ENCODE assay signal across 21 mouse cellular contexts in genomic region chr5:140812063-140812462, GRCm38 (mm10). TPM values are rescaled to one million over a fixed set of nuclear protein-coding genes. Genes with fewer than 3 reads are reported as not detected.
DNase-seq lines count a peak whose midpoint lies in the region; ATAC-seq and TF ChIP-seq lines count a peak whose summit lies in the region.
"Had no signal": no experiment of that assay in that cellular context is flagged by ENCODE, and none has a peak within 500 bp of the region (broad histone marks: within the 10 kb centered on the region; RNA-seq: fewer than 3 reads in every experiment).

No protein-coding gene starts in this region.

- TF ChIP-seq CTCF in kidney, adult 2 months (conservative IDR thresholded peaks at IDR 0.05; ENCODE audit: insufficient read depth, insufficient read length, low read depth, low read length), result no peak
- no peak for TF ChIP-seq CTCF in lung, embryonic 14.5 days (IDR thresholded peaks at IDR 0.05; ENCODE audit: low read depth)
- TF ChIP-seq CTCF in stomach, postnatal 0 days (IDR thresholded peaks at IDR 0.05; ENCODE audit: low read depth), result no peak

- no peak for DNase-seq in kidney, adult 2 months
- DNase-seq in kidney, postnatal 36 days, result no peak
- DNase-seq in lung, embryonic 14.5 days, result no peak
- no peak for DNase-seq in lung, postnatal 25 days (ENCODE audit: low spot score)
- no peak for DNase-seq in stomach, postnatal 0 days (ENCODE audit: low spot score)
- DNase-seq: adrenal gland, postnatal 36 days; cerebellum, adult 9-11 months; heart, adult 18-20 months; layer of hippocampus, postnatal 36 days; left cerebral cortex, postnatal 4 days; liver, embryonic 13.5 days; lung, postnatal 4 days; right cerebral cortex, postnatal 4 days; thymus, adult 2 months had no signal

- 47% methylated on average over 5 of the region's 5 CpGs for WGBS in kidney, adult 2 months
- WGBS in lung, embryonic 14.5 days, result 55% methylated on average over 5 of the region's 5 CpGs
- WGBS in intestine, embryonic 16.5 days, result 57% methylated on average over 5 of the region's 5 CpGs
- WGBS in stomach, postnatal 0 days, result 52% methylated on average over 5 of the region's 5 CpGs

- peak; percentile 45 for ATAC-seq in lung, embryonic 14.5 days (ENCODE audit: insufficient read depth)
- peak; percentile 66 for ATAC-seq in intestine, embryonic 16.5 days
- ATAC-seq in stomach, postnatal 0 days (ENCODE audit: low FRiP score, low TSS enrichment), result peak; percentile 87
- ATAC-seq in erythroblast, adult 5-6 weeks (replicated peaks; ENCODE audit: low FRiP score, poor library complexity, severe bottlenecking), result no peak
- ATAC-seq: activated CD4-positive, CD25-positive, alpha-beta regulatory T cell, adult 4 months; Patski had no signal

- H3K9ac ChIP-seq in lung, embryonic 14.5 days, result no peak overlapping the region
- H3K9ac ChIP-seq in intestine, embryonic 16.5 days (ENCODE audit: low read depth, low read length), result no peak overlapping the region
- H3K9ac ChIP-seq in stomach, postnatal 0 days (ENCODE audit: low read length), result no peak overlapping the region
- H3K9ac ChIP-seq: liver, embryonic 13.5 days had no signal

- H3K36me3 ChIP-seq in kidney, adult 2 months (ENCODE audit: control insufficient read depth, insufficient read depth, low read length), result no peaks in the 10 kb centered on the region
- no peaks in the 10 kb centered on the region for H3K36me3 ChIP-seq in lung, embryonic 14.5 days (ENCODE audit: insufficient read depth)
- no peaks in the 10 kb centered on the region for H3K36me3 ChIP-seq in intestine, embryonic 16.5 days (ENCODE audit: control insufficient read depth, insufficient read depth, low read length)
- no peaks in the 10 kb centered on the region; the same call in 1 of the 2 replicates for H3K36me3 ChIP-seq in stomach, postnatal 0 days (ENCODE audit: control insufficient read depth, insufficient read depth, low read length)
- H3K36me3 ChIP-seq: liver, embryonic 13.5 days had no signal

- H3K4me2 ChIP-seq in lung, embryonic 14.5 days, result no peak overlapping the region
- H3K4me2 ChIP-seq in intestine, embryonic 16.5 days (ENCODE audit: low read depth, low read length), result no peak overlapping the region
- no peak overlapping the region for H3K4me2 ChIP-seq in stomach, postnatal 0 days (replicated peaks; ENCODE audit: low read depth)
- H3K4me2 ChIP-seq: liver, embryonic 13.5 days; midbrain, embryonic 11.5 days had no signal

- no peaks in the 10 kb centered on the region for H3K27me3 ChIP-seq in kidney, adult 2 months (replicated peaks; ENCODE audit: control insufficient read depth, insufficient read depth, low read length)
- no peaks in the 10 kb centered on the region for H3K27me3 ChIP-seq in lung, embryonic 14.5 days (ENCODE audit: insufficient read depth, low read length)
- H3K27me3 ChIP-seq in intestine, embryonic 16.5 days (replicated peaks; ENCODE audit: control insufficient read depth, insufficient read depth, low read length), result no peaks in the 10 kb centered on the region
- H3K27me3 ChIP-seq in stomach, postnatal 0 days (ENCODE audit: control insufficient read depth, insufficient read depth, low read length), result no peaks in the 10 kb centered on the region
- H3K27me3 ChIP-seq: liver, embryonic 13.5 days; Patski had no signal

- H3K27ac ChIP-seq in kidney, adult 2 months (ENCODE audit: insufficient read depth, low read depth, low read length), result peak overlapping the region; percentile 90
- no peak overlapping the region for H3K27ac ChIP-seq in lung, embryonic 14.5 days (ENCODE audit: low read depth)
- no peak overlapping the region for H3K27ac ChIP-seq in intestine, embryonic 16.5 days (ENCODE audit: low read length)
- H3K27ac ChIP-seq in stomach, postnatal 0 days (replicated peaks), result no peak overlapping the region
- H3K27ac ChIP-seq: liver, embryonic 13.5 days had no signal

- H3K4me3 ChIP-seq in kidney, adult 2 months (ENCODE audit: insufficient read depth, low read depth, low read length), result no peak overlapping the region
- no peak overlapping the region for H3K4me3 ChIP-seq in lung, embryonic 14.5 days (ENCODE audit: low read depth, low read length)
- no peak overlapping the region for H3K4me3 ChIP-seq in intestine, embryonic 16.5 days (ENCODE audit: low read length)
- no peak overlapping the region for H3K4me3 ChIP-seq in stomach, postnatal 0 days (ENCODE audit: low read depth, low read length)
- H3K4me3 ChIP-seq: erythroblast, embryonic 14.5 days; liver, embryonic 13.5 days; myocyte had no signal

- no peak for TF ChIP-seq POLR2A in kidney, adult 2 months (IDR thresholded peaks at IDR 0.05; ENCODE audit: low read depth, low read length)

- H3K9me3 ChIP-seq in lung, embryonic 14.5 days (ENCODE audit: low read depth, low read length), result no peaks in the 10 kb centered on the region
- H3K9me3 ChIP-seq in intestine, embryonic 16.5 days (ENCODE audit: control insufficient read depth, low read length), result no peaks in the 10 kb centered on the region
- H3K9me3 ChIP-seq in stomach, postnatal 0 days (ENCODE audit: control insufficient read depth, low read length), result no peaks in the 10 kb centered on the region
- H3K9me3 ChIP-seq: liver, embryonic 13.5 days had no signal

- peaks cover 48% of the 10 kb centered on the region for H3K4me1 ChIP-seq in kidney, adult 2 months (ENCODE audit: control insufficient read depth, insufficient read depth, low read length)
- peaks cover 33% of the 10 kb centered on the region for H3K4me1 ChIP-seq in lung, embryonic 14.5 days (ENCODE audit: insufficient read depth)
- H3K4me1 ChIP-seq in intestine, embryonic 16.5 days (ENCODE audit: control insufficient read depth, insufficient read depth, low read length), result peaks cover 16% of the 10 kb centered on the region
- H3K4me1 ChIP-seq in stomach, postnatal 0 days (replicated peaks; ENCODE audit: control insufficient read depth, insufficient read depth), result peaks cover 7% of the 10 kb centered on the region

- TF ChIP-seq EP300 in stomach, postnatal 0 days (optimal IDR thresholded peaks at IDR 0.05), result no peak

RNA-seq across cellular contexts. Expression of gene Gna12, which starts 18.2 kb away (rescaled TPM):
- 122 and 136 TPM in 2 replicates for polyA plus RNA-seq in kidney, adult 2 months (2012; rRNA removed)
- 63.0 and 77.1 TPM in 2 replicates for polyA plus RNA-seq in lung, embryonic 14.5 days (2014; fragmentation: Nextera tagmentation; extraction: Ambion mirVana)
- 5.2 and 5.4 TPM in 2 replicates for polyA plus RNA-seq in intestine, embryonic 16.5 days (2015; fragmentation: Nextera tagmentation; extraction: Ambion mirVana)
- polyA plus RNA-seq in stomach, postnatal 0 days (2015; fragmentation: Nextera tagmentation; extraction: Ambion mirVana), result 19.6 and 24.8 TPM in 2 replicates
- 12.1 and 16.1 TPM in 2 replicates for total RNA-seq in erythroblast, adult 5-6 weeks (2015; ENCODE audit: low replicate concordance)
- 9.9 and 11.5 TPM in 2 replicates for total RNA-seq in erythroblast, adult 5-6 weeks (2017; ENCODE audit: low replicate concordance)
